Mouse (Mus musculus): ENCODE measurements around the gene Gfi1b. TPM values are rescaled to one million over a fixed set of nuclear protein-coding genes. Genes with fewer than 3 reads are reported as not detected.

Gfi1b gene
- polyA plus RNA-seq, 1 experiment from 2014 or later = not detected

DNA sequence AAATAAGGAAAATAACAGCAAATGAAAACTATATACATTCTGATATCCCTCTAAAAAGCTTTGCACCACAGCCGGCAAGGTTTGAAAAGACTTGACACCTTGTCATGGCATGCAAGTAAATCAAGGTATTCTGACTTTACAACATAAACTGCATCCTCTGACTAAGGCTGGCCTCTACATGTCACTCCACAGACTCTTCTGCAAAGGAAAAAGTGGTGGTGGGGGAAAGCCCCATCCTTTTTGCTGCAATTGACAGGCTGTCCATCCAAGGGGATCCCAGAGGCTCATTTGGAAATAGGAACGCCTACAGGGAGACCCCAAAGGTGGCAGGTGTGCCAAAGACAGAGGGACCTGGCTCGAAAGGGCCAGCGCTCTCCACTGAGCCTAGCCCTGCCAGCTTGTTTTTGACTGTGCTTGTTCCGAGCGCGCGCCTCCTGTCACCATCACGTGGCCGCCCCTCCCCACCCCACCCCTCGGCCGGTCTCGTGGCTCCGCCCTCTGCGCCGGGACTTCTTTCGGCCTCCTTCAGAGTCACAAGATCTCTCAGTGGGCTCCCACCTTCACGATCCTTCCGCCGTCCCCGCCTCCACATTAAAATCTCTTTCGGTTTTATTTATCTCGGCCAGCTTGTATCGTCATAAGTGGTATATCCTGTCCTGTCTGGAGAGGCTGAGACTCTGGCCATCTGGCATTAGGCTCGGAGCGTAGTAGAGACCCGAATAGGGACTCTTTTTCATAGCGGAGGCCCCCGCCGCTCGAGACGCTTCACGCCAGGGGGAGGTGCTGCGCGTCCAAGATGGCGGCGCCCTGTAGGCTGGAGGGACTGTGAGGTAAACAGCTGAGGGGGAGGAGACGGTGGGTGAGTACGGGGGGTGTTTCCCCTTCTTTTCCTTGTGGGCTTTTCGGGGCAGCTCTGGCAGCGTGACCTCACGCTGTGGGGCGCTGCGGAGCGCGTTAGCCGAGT is 19.0 kb upstream of the Gfi1b start, which contains the start of gene Tsc1:
Tsc1 (plus strand) TSS at position 768 of the 964 bp plus-strand sequence.
- peak within 1 kb of the TSS; percentile 98 for H3K4me3 ChIP-seq (replicated peaks; ENCODE audit: low read length)
- no peaks in the 10 kb centered on the region for H3K9me3 ChIP-seq (ENCODE audit: control insufficient read depth, low read length)
- H3K27me3 ChIP-seq (ENCODE audit: control insufficient read depth, insufficient read depth, low read length) = no peaks in the 10 kb centered on the region
- H3K9ac ChIP-seq = peak within 1 kb of the TSS; percentile 94
- H3K4me2 ChIP-seq (replicated peaks) = peak within 1 kb of the TSS; percentile 63
- H3K4me1 ChIP-seq (replicated peaks; ENCODE audit: control insufficient read depth, insufficient read depth, low read length) = peaks cover 27% of the 10 kb centered on the region
- H3K27ac ChIP-seq = peak within 1 kb of the TSS; percentile 95
- no peaks in the 10 kb centered on the region for H3K36me3 ChIP-seq (replicated peaks; ENCODE audit: control insufficient read depth, insufficient read depth)
- ATAC-seq (ENCODE audit: low FRiP score) (peak; percentile 92), DNase-seq (ENCODE audit: low spot score) (peak; percentile 94)
- 2% methylated on average over 46 of the region's 47 CpGs for WGBS

- WGBS = 53% methylated on average over 7 of the region's 7 CpGs
- Histone ChIP-seq H3K4me2 (replicated peaks) (no peak overlapping the region), H3K27me3 (ENCODE audit: control insufficient read depth, insufficient read depth, low read length) (no peaks in the 10 kb centered on the region), H3K4me1 (replicated peaks; ENCODE audit: control insufficient read depth, insufficient read depth, low read length) (peaks cover 27% of the 10 kb centered on the region), H3K9me3 (ENCODE audit: control insufficient read depth, low read length) (no peaks in the 10 kb centered on the region), H3K9ac (no peak overlapping the region), H3K27ac (no peak overlapping the region), H3K4me3 (replicated peaks; ENCODE audit: low read length) (no peak overlapping the region), H3K36me3 (replicated peaks; ENCODE audit: control insufficient read depth, insufficient read depth) (no peaks in the 10 kb centered on the region)
- no peak for DNase-seq (ENCODE audit: low spot score)
- ATAC-seq (ENCODE audit: low FRiP score) = no peak
These were observed 18.0 kb upstream of the Gfi1b start for GRCm38 (mm10) chr2:28639794-28640193.

DNA sequence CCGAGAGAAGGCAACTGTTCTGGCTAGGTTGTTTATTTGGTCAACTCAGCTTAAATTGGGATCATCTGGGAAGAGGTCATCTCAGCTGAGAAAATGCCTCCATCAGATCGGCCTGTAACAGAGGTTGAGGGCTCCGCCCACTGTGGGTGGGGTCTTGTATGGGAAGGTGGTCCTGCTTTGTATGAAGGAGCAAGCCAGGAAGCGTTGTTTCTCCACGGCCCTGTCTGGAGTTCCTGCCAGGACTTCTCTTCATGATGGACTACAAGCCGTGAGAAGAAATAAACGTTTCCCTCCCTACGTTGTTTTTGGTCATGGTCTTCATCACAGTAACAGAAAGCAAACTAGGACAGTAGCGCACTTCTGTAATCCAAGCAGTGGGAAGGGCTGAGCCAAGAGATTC is 17.1 kb upstream of the Gfi1b start:
- Histone ChIP-seq H3K9ac (no peak overlapping the region), H3K27ac (no peak overlapping the region), H3K36me3 (replicated peaks; ENCODE audit: control insufficient read depth, insufficient read depth) (no peaks in the 10 kb centered on the region), H3K9me3 (ENCODE audit: control insufficient read depth, low read length) (no peaks in the 10 kb centered on the region), H3K27me3 (ENCODE audit: control insufficient read depth, insufficient read depth, low read length) (no peaks in the 10 kb centered on the region), H3K4me2 (replicated peaks) (peak overlapping the region; percentile 35), H3K4me3 (replicated peaks; ENCODE audit: low read length) (no peak overlapping the region), H3K4me1 (replicated peaks; ENCODE audit: control insufficient read depth, insufficient read depth, low read length) (peaks cover 26% of the 10 kb centered on the region)
- 8% methylated on average over 9 of the region's 9 CpGs for WGBS
- DNase-seq (ENCODE audit: low spot score) = no peak
- ATAC-seq (ENCODE audit: low FRiP score) = no peak

DNA sequence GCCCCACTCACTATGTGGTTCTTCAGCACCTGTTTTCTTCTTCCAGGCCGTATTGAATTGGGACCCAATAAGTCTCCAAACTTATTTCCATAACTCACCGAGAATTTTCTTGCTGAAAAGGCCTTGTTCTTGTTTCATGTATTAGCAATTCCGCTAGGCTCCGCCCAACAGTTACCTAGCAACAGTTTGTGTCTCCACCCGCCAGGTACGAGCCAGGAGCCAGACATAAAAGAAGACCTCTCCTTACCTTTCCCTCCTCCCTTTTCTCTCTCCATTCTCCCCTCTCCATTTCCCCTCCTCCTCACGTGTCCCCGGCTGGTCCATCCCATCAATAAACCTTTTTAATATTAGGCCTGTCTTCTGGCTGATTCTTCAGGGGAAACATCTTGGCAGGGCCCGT is 16.6 kb upstream of the Gfi1b start:
- Histone ChIP-seq H3K36me3 (replicated peaks; ENCODE audit: control insufficient read depth, insufficient read depth) (no peaks in the 10 kb centered on the region), H3K4me3 (replicated peaks; ENCODE audit: low read length) (no peak overlapping the region), H3K27me3 (ENCODE audit: control insufficient read depth, insufficient read depth, low read length) (no peaks in the 10 kb centered on the region), H3K9ac (no peak overlapping the region), H3K27ac (no peak overlapping the region), H3K9me3 (ENCODE audit: control insufficient read depth, low read length) (no peaks in the 10 kb centered on the region), H3K4me2 (replicated peaks) (peak overlapping the region; percentile 35), H3K4me1 (replicated peaks; ENCODE audit: control insufficient read depth, insufficient read depth, low read length) (peaks cover 22% of the 10 kb centered on the region)
- DNase-seq (ENCODE audit: low spot score) = no peak
- no peak for ATAC-seq (ENCODE audit: low FRiP score)
- WGBS = 20% methylated on average over 9 of the region's 9 CpGs

GRCm38 (mm10) chr2:28637106-28637845 is 15.5 kb upstream of the Gfi1b start:
- 82% methylated on average over 9 of the region's 9 CpGs for WGBS
- Histone ChIP-seq H3K27ac (no peak overlapping the region), H3K9me3 (ENCODE audit: control insufficient read depth, low read length) (no peaks in the 10 kb centered on the region), H3K4me3 (replicated peaks; ENCODE audit: low read length) (no peak overlapping the region), H3K4me1 (replicated peaks; ENCODE audit: control insufficient read depth, insufficient read depth, low read length) (peaks cover 13% of the 10 kb centered on the region), H3K4me2 (replicated peaks) (no peak overlapping the region), H3K27me3 (ENCODE audit: control insufficient read depth, insufficient read depth, low read length) (no peaks in the 10 kb centered on the region), H3K9ac (no peak overlapping the region), H3K36me3 (replicated peaks; ENCODE audit: control insufficient read depth, insufficient read depth) (no peaks in the 10 kb centered on the region)
- no peak for ATAC-seq (ENCODE audit: low FRiP score)
- no peak for DNase-seq (ENCODE audit: low spot score)

DNA sequence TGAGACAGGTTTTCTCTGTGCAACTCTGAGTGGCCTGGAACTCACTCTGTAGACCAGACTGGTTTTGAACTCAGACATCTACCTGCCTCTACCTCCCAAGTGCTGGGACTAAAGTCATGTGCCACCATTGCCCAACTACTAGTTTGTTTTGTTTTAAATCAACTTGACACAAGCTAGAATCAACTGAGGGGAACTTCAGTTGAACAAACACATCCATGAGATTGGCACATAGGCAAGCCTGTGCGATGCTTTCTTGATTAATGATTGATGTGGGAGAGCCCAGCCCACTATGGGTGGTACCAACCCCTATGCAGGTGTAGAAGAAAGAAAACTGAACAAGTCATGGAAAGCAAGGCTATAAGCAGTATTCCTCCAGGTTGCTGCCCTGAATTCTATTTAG is 13.4 kb upstream of the Gfi1b start:
- no peak overlapping the region for H3K9ac ChIP-seq
- ATAC-seq (ENCODE audit: low FRiP score) (no peak), DNase-seq (ENCODE audit: low spot score) (no peak)
- H3K4me3 ChIP-seq (replicated peaks; ENCODE audit: low read length) = no peak overlapping the region
- no peaks in the 10 kb centered on the region for H3K9me3 ChIP-seq (ENCODE audit: control insufficient read depth, low read length)
- no peak overlapping the region for H3K27ac ChIP-seq
- H3K36me3 ChIP-seq (replicated peaks; ENCODE audit: control insufficient read depth, insufficient read depth) = no peaks in the 10 kb centered on the region
- no peak overlapping the region for H3K4me2 ChIP-seq (replicated peaks)
- WGBS = 98% methylated on average over 1 of the region's 1 CpGs
- no peaks in the 10 kb centered on the region for H3K27me3 ChIP-seq (ENCODE audit: control insufficient read depth, insufficient read depth, low read length)
- 0 out of 2 replicates have a peak, but pooled peaks cover 7% of the 10 kb centered on the region for H3K4me1 ChIP-seq (replicated peaks; ENCODE audit: control insufficient read depth, insufficient read depth, low read length)

- ATAC-seq (ENCODE audit: low FRiP score) = no peak
- DNase-seq (ENCODE audit: low spot score) = no peak
- 49% methylated on average over 4 of the region's 4 CpGs for WGBS
- Histone ChIP-seq H3K9me3 (ENCODE audit: control insufficient read depth, low read length) (no peaks in the 10 kb centered on the region), H3K36me3 (replicated peaks; ENCODE audit: control insufficient read depth, insufficient read depth) (no peaks in the 10 kb centered on the region), H3K4me3 (replicated peaks; ENCODE audit: low read length) (no peak overlapping the region), H3K9ac (no peak overlapping the region), H3K4me2 (replicated peaks) (no peak overlapping the region), H3K27me3 (ENCODE audit: control insufficient read depth, insufficient read depth, low read length) (no peaks in the 10 kb centered on the region), H3K4me1 (replicated peaks; ENCODE audit: control insufficient read depth, insufficient read depth, low read length) (no peaks in the 10 kb centered on the region), H3K27ac (no peak overlapping the region)
These were observed 11.4 kb upstream of the Gfi1b start for GRCm38 (mm10) chr2:28633136-28633535.

DNA sequence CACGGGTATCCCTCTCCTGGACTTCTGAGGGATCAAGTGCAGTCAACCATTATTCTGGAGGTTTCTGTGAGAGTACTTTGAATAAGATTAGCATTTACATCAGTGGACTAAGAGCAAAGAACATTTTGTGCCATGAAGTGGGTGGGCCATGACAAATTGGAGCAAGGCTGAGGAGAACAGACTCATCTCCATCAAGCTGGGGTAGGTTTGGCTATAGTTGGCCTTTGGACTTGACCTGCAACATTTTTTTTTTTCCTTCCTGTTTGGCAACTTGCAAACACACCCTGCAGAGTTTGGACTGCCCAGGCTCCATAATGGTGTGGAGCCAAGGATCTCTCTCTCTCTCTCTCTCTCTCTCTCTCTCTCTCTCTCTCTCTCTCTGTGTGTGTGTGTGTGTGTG is 10.8 kb upstream of the Gfi1b start:
- no peaks in the 10 kb centered on the region for H3K36me3 ChIP-seq (replicated peaks; ENCODE audit: control insufficient read depth, insufficient read depth)
- H3K4me3 ChIP-seq (replicated peaks; ENCODE audit: low read length) = no peak overlapping the region
- no peak for ATAC-seq (ENCODE audit: low FRiP score)
- H3K4me2 ChIP-seq (replicated peaks) = no peak overlapping the region
- H3K27ac ChIP-seq = no peak overlapping the region
- no peaks in the 10 kb centered on the region for H3K9me3 ChIP-seq (ENCODE audit: control insufficient read depth, low read length)
- DNase-seq (ENCODE audit: low spot score) = no peak
- H3K4me1 ChIP-seq (replicated peaks; ENCODE audit: control insufficient read depth, insufficient read depth, low read length) = no peaks in the 10 kb centered on the region
- no peaks in the 10 kb centered on the region for H3K27me3 ChIP-seq (ENCODE audit: control insufficient read depth, insufficient read depth, low read length)
- no peak overlapping the region for H3K9ac ChIP-seq
- WGBS = 65% methylated on average over 1 of the region's 1 CpGs

DNA sequence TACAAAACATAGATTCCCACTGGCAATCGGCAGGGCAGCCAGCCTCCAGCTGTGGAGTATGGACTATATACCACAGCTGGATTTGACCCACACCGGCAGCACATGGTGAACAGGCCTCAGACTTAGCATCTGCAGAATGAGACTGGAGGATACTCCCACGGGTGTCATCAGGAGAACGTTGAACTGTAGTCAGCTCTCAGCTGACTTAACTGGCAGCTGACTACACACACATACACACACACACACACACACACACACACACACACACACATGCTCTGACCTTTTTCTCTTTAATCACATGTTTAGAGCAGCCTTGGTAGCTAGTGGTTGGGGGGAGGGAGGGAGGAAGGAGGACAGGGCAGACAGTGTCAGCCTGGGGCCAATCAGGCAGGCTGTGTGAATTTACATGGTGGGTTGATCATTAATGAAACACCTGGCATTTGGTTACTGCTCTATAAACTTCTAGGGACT is 8.2 kb upstream of the Gfi1b start:
- 41% methylated on average over 4 of the region's 4 CpGs for WGBS
- Histone ChIP-seq H3K4me3 (replicated peaks; ENCODE audit: low read length) (no peak overlapping the region), H3K27ac (no peak overlapping the region), H3K4me1 (replicated peaks; ENCODE audit: control insufficient read depth, insufficient read depth, low read length) (no peaks in the 10 kb centered on the region), H3K4me2 (replicated peaks) (no peak overlapping the region), H3K9me3 (ENCODE audit: control insufficient read depth, low read length) (no peaks in the 10 kb centered on the region), H3K27me3 (ENCODE audit: control insufficient read depth, insufficient read depth, low read length) (no peaks in the 10 kb centered on the region), H3K36me3 (replicated peaks; ENCODE audit: control insufficient read depth, insufficient read depth) (no peaks in the 10 kb centered on the region), H3K9ac (no peak overlapping the region)
- no peak for ATAC-seq (ENCODE audit: low FRiP score)
- DNase-seq (ENCODE audit: low spot score) = no peak

Measured in hindbrain, embryonic 14.5 days (tissue).